Mouse (Mus musculus): ENCODE measurements around the gene Kera. TPM values are rescaled to one million over a fixed set of nuclear protein-coding genes. Genes with fewer than 3 reads are reported as not detected.

Kera gene
- polyA plus RNA-seq, 1 experiment from 2014 or later, result 0.19 TPM

- H3K27me3 ChIP-seq (ENCODE audit: control insufficient read depth, insufficient read depth, low read depth, low read length), result no peaks in the 10 kb centered on the region
- H3K4me1 ChIP-seq (ENCODE audit: control insufficient read depth, low read depth, low read length), result no peaks in the 10 kb centered on the region
- no peaks in the 10 kb centered on the region for H3K36me3 ChIP-seq (ENCODE audit: control insufficient read depth, insufficient read depth)
- no peak overlapping the region for H3K4me3 ChIP-seq (ENCODE audit: low read depth, low read length)
- H3K9me3 ChIP-seq (replicated peaks; ENCODE audit: control insufficient read depth, low read length), result no peaks in the 10 kb centered on the region
- H3K9ac ChIP-seq (ENCODE audit: low read depth, low read length), result no peak overlapping the region
- H3K27ac ChIP-seq (ENCODE audit: low read length), result no peak overlapping the region
- H3K4me2 ChIP-seq (ENCODE audit: low read depth, low read length), result no peak overlapping the region
- ATAC-seq (ENCODE audit: low read depth), result no peak
- WGBS (ENCODE audit: insufficient replicate concordance), result 57% methylated on average over 3 of the region's 3 CpGs
Measured at GRCm38 (mm10) chr10:97591685-97592084, 15.0 kb upstream of the Kera start.

DNA sequence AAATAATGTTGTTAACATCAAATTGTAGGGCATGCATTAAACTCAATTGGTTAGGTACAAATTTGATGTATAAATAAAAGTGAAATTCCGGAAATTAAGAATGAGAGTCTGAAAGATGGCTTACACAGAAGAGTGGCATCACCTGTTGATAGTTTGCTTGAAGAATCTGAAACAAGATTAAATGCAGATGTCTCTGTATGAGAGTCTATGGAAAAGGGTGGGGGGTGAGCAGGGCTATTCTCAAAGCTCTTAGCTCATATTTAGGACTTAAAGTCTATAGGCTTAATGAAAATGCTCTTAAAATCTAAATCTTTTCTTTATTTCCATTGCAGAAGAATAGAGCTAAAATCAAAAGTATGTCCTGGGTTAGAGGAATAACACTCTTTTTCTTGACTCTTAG lies 11.0 kb upstream of the Kera start:
- Histone ChIP-seq H3K36me3 (ENCODE audit: control insufficient read depth, insufficient read depth) (no peaks in the 10 kb centered on the region), H3K4me3 (ENCODE audit: low read depth, low read length) (no peak overlapping the region)
- WGBS (ENCODE audit: insufficient replicate concordance), result 53% methylated on average over 1 of the region's 1 CpGs

DNA sequence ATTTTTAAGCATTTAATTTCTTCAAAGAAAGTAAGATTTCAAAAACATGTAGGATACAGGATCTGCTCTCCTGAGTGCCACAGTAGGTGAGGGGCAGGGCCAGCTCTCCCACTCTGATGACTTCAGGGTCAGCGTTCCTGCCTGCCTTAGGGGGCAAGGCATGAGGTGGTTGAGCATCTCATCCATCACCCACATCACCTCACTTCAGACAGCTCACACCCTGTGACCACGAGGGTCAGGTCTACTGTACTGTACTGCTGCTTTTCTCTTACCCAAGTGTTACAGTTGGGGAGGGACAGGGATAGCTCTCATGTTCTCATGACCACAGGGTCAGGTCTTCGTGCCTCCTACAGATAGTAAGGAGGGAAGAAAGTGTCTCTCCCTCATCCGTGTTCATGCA lies 4.9 kb upstream of the Kera start:
- H3K27ac ChIP-seq (ENCODE audit: low read length), result no peak overlapping the region
- no peak overlapping the region for H3K4me2 ChIP-seq (ENCODE audit: low read depth, low read length)
- H3K9me3 ChIP-seq (replicated peaks; ENCODE audit: control insufficient read depth, low read length), result no peaks in the 10 kb centered on the region
- no peak overlapping the region for H3K9ac ChIP-seq (ENCODE audit: low read depth, low read length)
- no peak overlapping the region for H3K4me3 ChIP-seq (ENCODE audit: low read depth, low read length)
- ATAC-seq (ENCODE audit: low read depth), result no peak
- no peaks in the 10 kb centered on the region for H3K27me3 ChIP-seq (ENCODE audit: control insufficient read depth, insufficient read depth, low read depth, low read length)
- no peaks in the 10 kb centered on the region for H3K4me1 ChIP-seq (ENCODE audit: control insufficient read depth, low read depth, low read length)
- WGBS (ENCODE audit: insufficient replicate concordance), result 43% methylated on average over 4 of the region's 4 CpGs
- H3K36me3 ChIP-seq (ENCODE audit: control insufficient read depth, insufficient read depth), result no peaks in the 10 kb centered on the region

More for the DNA sequence above, 11.0 kb upstream of the Kera start:
- H3K9ac ChIP-seq (ENCODE audit: low read depth, low read length), result no peak overlapping the region
- no peak overlapping the region for H3K4me2 ChIP-seq (ENCODE audit: low read depth, low read length)
- no peak overlapping the region for H3K27ac ChIP-seq (ENCODE audit: low read length)
- H3K27me3 ChIP-seq (ENCODE audit: control insufficient read depth, insufficient read depth, low read depth, low read length), result no peaks in the 10 kb centered on the region
- no peaks in the 10 kb centered on the region for H3K9me3 ChIP-seq (replicated peaks; ENCODE audit: control insufficient read depth, low read length)
- ATAC-seq (ENCODE audit: low read depth), result no peak
- H3K4me1 ChIP-seq (ENCODE audit: control insufficient read depth, low read depth, low read length), result no peaks in the 10 kb centered on the region

DNA sequence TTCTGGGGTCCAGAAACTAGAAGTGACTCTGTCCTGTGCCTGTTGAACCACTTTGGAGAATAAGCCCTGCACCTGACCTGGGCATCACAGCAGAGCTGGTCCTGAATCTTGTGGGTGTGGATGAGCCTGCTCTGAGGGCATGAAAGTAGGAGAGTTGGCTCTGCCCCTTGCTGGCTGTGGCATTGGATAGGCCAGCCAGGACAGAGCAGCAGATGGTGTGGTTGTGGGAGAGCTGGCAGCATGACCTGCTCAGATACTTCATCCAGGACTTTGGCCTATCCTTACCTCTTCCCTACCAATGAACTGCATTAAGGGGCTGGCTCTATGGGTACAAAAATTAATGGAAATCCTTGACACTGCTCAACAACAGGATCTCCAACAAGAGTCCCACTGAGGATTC lies 3.4 kb upstream of the Kera start:
- no peak overlapping the region for H3K9ac ChIP-seq (ENCODE audit: low read depth, low read length)
- H3K27ac ChIP-seq (ENCODE audit: low read length), result no peak overlapping the region
- no peaks in the 10 kb centered on the region for H3K36me3 ChIP-seq (ENCODE audit: control insufficient read depth, insufficient read depth)
- H3K9me3 ChIP-seq (replicated peaks; ENCODE audit: control insufficient read depth, low read length), result no peaks in the 10 kb centered on the region
- no peak overlapping the region for H3K4me3 ChIP-seq (ENCODE audit: low read depth, low read length)
- no peak overlapping the region for H3K4me2 ChIP-seq (ENCODE audit: low read depth, low read length)
- no peak for ATAC-seq (ENCODE audit: low read depth)
- H3K4me1 ChIP-seq (ENCODE audit: control insufficient read depth, low read depth, low read length), result no peaks in the 10 kb centered on the region
- H3K27me3 ChIP-seq (ENCODE audit: control insufficient read depth, insufficient read depth, low read depth, low read length), result no peaks in the 10 kb centered on the region

- no peak overlapping the region for H3K9ac ChIP-seq (ENCODE audit: low read depth, low read length)
- H3K36me3 ChIP-seq (ENCODE audit: control insufficient read depth, insufficient read depth), result no peaks in the 10 kb centered on the region
- no peak overlapping the region for H3K4me3 ChIP-seq (ENCODE audit: low read depth, low read length)
- H3K27me3 ChIP-seq (ENCODE audit: control insufficient read depth, insufficient read depth, low read depth, low read length), result no peaks in the 10 kb centered on the region
- 74% methylated on average over 1 of the region's 1 CpGs for WGBS (ENCODE audit: insufficient replicate concordance)
- ATAC-seq (ENCODE audit: low read depth), result no peak
- no peak overlapping the region for H3K4me2 ChIP-seq (ENCODE audit: low read depth, low read length)
- no peaks in the 10 kb centered on the region for H3K9me3 ChIP-seq (replicated peaks; ENCODE audit: control insufficient read depth, low read length)
- no peak overlapping the region for H3K27ac ChIP-seq (ENCODE audit: low read length)
- no peaks in the 10 kb centered on the region for H3K4me1 ChIP-seq (ENCODE audit: control insufficient read depth, low read depth, low read length)
Measured at GRCm38 (mm10) chr10:97622328-97622727, 15.6 kb downstream of the Kera start.

DNA sequence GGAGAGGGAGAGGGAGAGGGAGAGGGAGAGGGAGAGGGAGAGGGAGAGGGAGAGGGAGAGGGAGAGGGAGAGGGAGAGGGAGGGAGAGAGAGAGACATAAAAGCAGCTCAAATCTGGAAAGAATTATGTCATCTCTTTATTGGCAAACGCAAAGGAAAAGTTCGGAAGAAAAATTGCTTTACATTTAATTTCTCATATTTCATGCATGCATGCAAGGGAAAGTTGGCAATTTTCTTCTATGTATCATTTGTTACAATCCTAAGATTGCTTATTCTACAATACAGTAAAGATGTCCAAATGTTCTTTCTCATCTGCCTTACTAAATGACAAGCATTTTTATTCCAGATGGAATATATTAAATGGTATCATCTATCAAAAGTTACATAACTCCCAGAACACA lies 17.7 kb downstream of the Kera start:
- WGBS (ENCODE audit: insufficient replicate concordance), result 79% methylated on average over 2 of the region's 2 CpGs

DNA sequence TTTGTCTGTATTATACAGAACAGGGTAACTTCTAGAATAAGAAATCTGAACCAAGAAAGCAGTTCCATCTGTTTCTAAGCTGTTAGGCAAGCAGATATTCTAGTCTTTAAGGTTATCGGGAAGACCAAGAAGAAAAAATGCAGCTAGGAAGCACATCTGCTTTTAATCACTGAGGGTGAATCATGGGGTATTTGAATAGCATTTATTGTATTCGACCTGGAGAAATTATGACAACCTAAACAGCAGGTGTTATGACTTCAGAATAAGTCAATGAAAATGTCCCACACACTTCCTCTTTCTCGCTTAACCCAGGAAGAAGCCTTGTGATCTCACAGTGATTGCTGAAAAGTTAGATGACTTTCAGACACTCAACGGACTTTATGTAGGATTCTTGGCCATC lies 18.4 kb downstream of the Kera start:
- Histone ChIP-seq H3K27ac (ENCODE audit: low read length) (no peak overlapping the region), H3K4me3 (ENCODE audit: low read depth, low read length) (no peak overlapping the region), H3K36me3 (ENCODE audit: control insufficient read depth, insufficient read depth) (no peaks in the 10 kb centered on the region), H3K4me2 (ENCODE audit: low read depth, low read length) (no peak overlapping the region), H3K4me1 (ENCODE audit: control insufficient read depth, low read depth, low read length) (no peaks in the 10 kb centered on the region), H3K9ac (ENCODE audit: low read depth, low read length) (no peak overlapping the region), H3K9me3 (replicated peaks; ENCODE audit: control insufficient read depth, low read length) (no peaks in the 10 kb centered on the region), H3K27me3 (ENCODE audit: control insufficient read depth, insufficient read depth, low read depth, low read length) (no peaks in the 10 kb centered on the region)
- WGBS (ENCODE audit: insufficient replicate concordance), result 39% methylated on average over 4 of the region's 4 CpGs
- ATAC-seq (ENCODE audit: low read depth), result no peak

More for the DNA sequence above, 17.7 kb downstream of the Kera start:
- H3K4me3 ChIP-seq (ENCODE audit: low read depth, low read length), result no peak overlapping the region
- no peaks in the 10 kb centered on the region for H3K36me3 ChIP-seq (ENCODE audit: control insufficient read depth, insufficient read depth)
- ATAC-seq (ENCODE audit: low read depth), result no peak
- H3K9me3 ChIP-seq (replicated peaks; ENCODE audit: control insufficient read depth, low read length), result no peaks in the 10 kb centered on the region
- no peaks in the 10 kb centered on the region for H3K27me3 ChIP-seq (ENCODE audit: control insufficient read depth, insufficient read depth, low read depth, low read length)
- no peak overlapping the region for H3K27ac ChIP-seq (ENCODE audit: low read length)
- H3K4me2 ChIP-seq (ENCODE audit: low read depth, low read length), result no peak overlapping the region
- H3K9ac ChIP-seq (ENCODE audit: low read depth, low read length), result no peak overlapping the region
- H3K4me1 ChIP-seq (ENCODE audit: control insufficient read depth, low read depth, low read length), result no peaks in the 10 kb centered on the region

DNA sequence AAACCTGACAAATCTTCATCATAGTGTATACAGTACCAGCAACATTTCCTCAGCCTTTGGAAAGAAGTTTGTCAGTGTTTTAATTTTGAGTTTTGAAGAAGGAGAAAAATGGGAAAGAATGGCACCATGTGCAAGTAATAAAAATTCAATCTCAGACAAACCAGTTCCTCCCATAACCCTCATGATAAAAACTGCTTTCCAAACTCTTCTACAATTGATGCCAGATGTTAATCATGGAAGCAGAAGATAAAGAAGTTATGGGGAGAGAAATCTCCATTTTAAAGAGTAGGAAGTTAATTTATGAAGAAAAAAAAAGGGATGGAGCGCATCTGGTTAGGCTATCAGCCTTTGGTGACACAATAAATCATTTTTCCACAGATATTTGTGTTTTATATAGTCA lies 19.9 kb downstream of the Kera start:
- no peaks in the 10 kb centered on the region for H3K4me1 ChIP-seq (ENCODE audit: control insufficient read depth, low read depth, low read length)
- 60% methylated on average over 1 of the region's 1 CpGs for WGBS (ENCODE audit: insufficient replicate concordance)

GRCm38 (mm10) chr10:97631061-97631460 lies 24.4 kb downstream of the Kera start:
- H3K4me2 ChIP-seq (ENCODE audit: low read depth, low read length), result no peak overlapping the region
- 63% methylated on average over 3 of the region's 3 CpGs for WGBS (ENCODE audit: insufficient replicate concordance)
- H3K9me3 ChIP-seq (replicated peaks; ENCODE audit: control insufficient read depth, low read length), result no peaks in the 10 kb centered on the region
- no peaks in the 10 kb centered on the region for H3K27me3 ChIP-seq (ENCODE audit: control insufficient read depth, insufficient read depth, low read depth, low read length)
- no peak overlapping the region for H3K4me3 ChIP-seq (ENCODE audit: low read depth, low read length)
- ATAC-seq (ENCODE audit: low read depth), result no peak
- H3K27ac ChIP-seq (ENCODE audit: low read length), result no peak overlapping the region
- H3K4me1 ChIP-seq (ENCODE audit: control insufficient read depth, low read depth, low read length), result no peaks in the 10 kb centered on the region
- no peaks in the 10 kb centered on the region for H3K36me3 ChIP-seq (ENCODE audit: control insufficient read depth, insufficient read depth)
- no peak overlapping the region for H3K9ac ChIP-seq (ENCODE audit: low read depth, low read length)

More for the DNA sequence above, 19.9 kb downstream of the Kera start:
- Histone ChIP-seq H3K27me3 (ENCODE audit: control insufficient read depth, insufficient read depth, low read depth, low read length) (no peaks in the 10 kb centered on the region), H3K9me3 (replicated peaks; ENCODE audit: control insufficient read depth, low read length) (no peaks in the 10 kb centered on the region), H3K27ac (ENCODE audit: low read length) (no peak overlapping the region), H3K36me3 (ENCODE audit: control insufficient read depth, insufficient read depth) (no peaks in the 10 kb centered on the region), H3K4me3 (ENCODE audit: low read depth, low read length) (no peak overlapping the region), H3K9ac (ENCODE audit: low read depth, low read length) (no peak overlapping the region), H3K4me2 (ENCODE audit: low read depth, low read length) (no peak overlapping the region)
- no peak for ATAC-seq (ENCODE audit: low read depth)

GRCm38 (mm10) chr10:97641926-97642325 lies 35.2 kb downstream of the Kera start:
- Histone ChIP-seq H3K4me2 (ENCODE audit: low read depth, low read length) (no peak overlapping the region), H3K4me3 (ENCODE audit: low read depth, low read length) (no peak overlapping the region), H3K27me3 (ENCODE audit: control insufficient read depth, insufficient read depth, low read depth, low read length) (no peaks in the 10 kb centered on the region), H3K4me1 (ENCODE audit: control insufficient read depth, low read depth, low read length) (no peaks in the 10 kb centered on the region), H3K9ac (ENCODE audit: low read depth, low read length) (no peak overlapping the region), H3K36me3 (ENCODE audit: control insufficient read depth, insufficient read depth) (no peaks in the 10 kb centered on the region), H3K27ac (ENCODE audit: low read length) (no peak overlapping the region), H3K9me3 (replicated peaks; ENCODE audit: control insufficient read depth, low read length) (no peaks in the 10 kb centered on the region)
- ATAC-seq (ENCODE audit: low read depth), result no peak
- 48% methylated on average over 2 of the region's 2 CpGs for WGBS (ENCODE audit: insufficient replicate concordance)
